Mouse (Mus musculus) gastrocnemius, postnatal 36 days (tissue): Measurements from ENCODE around the gene Sag. TPM values are rescaled to one million over a fixed set of nuclear protein-coding genes. Genes with fewer than 3 reads are reported as not detected.

Experiments used
- DNase-seq, 2 experiments: peaks; one replicate each; pipeline ENCODE4 v3.0.0; 2022
- intact Hi-C: fragments of 180-260 bp; cut with DNase I; formaldehyde crosslinking; loops from one replicate; pipeline ENCODE4 v1.15.1; 2025
- total RNA-seq, 2 experiments: library from RNA; stranded (reverse); gene quantifications; 2 replicates each; pipeline ENCODE4 v1.2.3; 2021

Gene Sag
- total RNA-seq, 2 experiments from 2014 or later = 0.12 TPM; not detected in 1

DNA sequence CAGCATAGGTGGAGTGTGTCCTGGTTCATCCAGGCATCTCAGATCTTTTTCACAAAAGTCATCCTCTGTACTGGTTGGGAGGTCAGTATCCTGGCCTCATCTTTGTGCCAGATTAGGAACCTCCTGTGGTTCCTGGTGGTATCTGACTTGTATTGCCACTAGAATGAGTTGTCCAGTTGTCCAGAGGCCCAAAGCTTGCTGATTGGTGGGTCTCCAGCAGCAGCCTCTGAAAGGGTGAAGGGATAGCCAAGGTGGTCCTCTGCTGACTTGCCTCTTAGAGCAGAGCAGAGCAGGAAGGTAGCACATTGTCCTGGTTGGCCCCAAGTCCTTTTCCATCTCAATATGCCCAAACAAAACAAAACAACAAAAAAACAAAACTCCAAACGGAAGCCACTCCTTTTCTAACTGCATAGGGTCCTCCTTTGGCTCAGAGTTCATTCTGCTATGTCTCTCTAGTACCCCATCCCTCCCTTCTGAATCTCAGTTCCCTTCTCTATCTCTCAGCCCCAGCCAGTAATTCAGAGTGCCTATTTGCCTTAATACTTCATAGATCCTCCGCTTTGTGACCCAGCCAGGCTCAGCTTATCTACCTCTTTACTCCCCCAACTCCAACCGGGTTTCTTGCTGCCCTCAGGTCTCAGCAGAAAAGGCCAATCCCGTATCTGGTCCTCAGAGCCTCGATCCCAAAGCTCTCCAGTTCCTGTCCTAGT, 48.8 kb downstream of the Sag start:
- no peak for DNase-seq
- intact Hi-C loops = loop anchor here (5.0 kb wide), 1 partner anchor 50 kb away; no protein-coding TSS in a partner anchor

DNA sequence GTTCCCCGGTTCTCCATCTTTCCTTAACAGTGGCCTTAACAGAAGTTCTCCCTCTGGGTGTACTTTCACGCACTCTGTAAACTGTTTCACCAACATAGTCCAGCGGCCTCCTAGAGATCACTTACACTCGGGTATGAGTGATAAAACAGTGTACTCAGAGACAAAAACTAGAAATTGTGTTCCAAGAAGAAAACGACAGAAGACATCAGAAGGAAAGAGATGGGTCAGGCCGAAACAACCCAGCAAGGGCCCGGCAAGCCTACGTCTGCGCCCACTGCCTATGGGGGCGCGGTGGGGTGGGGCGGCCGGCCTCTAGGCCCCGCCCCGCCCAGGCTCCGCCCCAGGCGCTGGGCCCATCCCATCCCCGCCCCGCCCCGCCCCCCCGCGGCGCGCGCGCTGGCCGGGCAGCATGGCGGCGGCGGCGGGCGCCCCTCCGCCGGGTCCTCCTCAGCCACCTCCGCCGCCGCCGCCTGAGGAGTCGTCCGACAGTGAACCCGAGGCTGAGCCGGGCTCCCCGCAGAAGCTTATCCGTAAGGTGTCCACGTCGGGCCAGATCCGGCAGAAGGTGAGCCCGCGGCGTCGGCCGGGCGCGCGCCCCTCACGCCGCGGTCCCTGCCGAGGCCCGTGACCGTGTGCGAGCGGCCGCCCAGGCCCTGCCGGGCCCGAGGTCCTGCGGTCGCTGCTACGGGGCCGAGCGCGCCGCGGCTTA, 49.6 kb downstream of the Sag start, which contains the start of gene Dgkd:
Gene Dgkd, plus strand, starts transcription at position 396 of the 709 bp plus-strand sequence.
- intact Hi-C loops = loop anchor here (5.0 kb wide), 1 partner anchor 49 kb away; no protein-coding TSS in a partner anchor
- peak; percentile 57 to 63 for DNase-seq

DNA sequence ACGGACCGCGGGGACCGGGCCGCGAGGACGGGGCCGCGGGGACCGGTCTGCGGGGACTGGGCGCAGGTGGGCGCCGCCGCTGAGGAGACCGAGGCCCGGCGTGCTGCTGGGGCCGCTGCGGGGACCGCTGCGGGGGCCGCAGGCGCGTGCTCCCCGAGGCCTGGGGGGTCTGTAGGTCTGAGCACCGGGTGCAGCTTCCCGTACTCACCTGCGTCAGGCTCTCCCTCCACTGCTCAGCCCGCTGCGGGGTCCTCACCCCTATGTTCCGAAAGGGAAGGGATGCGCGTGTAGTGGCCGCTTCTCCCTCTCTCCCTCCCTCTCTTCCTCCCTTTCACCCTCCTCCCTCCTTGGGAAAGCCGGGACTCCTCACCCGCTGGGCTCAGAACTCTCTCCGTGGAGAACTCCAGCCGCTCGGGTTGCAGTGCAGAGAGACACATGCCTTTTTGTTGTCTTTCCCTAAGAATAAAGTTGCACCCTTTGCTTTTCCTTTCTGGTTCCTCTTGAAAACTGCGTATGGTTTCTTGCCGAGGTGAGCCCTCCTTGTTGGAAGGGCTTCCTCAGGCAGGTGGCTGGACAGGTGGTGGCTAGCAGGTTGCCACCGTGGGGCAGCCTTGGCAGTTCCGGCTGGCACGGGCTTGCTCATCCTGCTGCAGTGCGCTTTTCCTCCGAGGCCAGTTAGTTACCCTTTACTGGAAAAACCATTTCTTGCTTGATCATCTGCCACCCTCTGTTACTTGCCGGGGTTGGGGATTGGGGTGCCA, 50.3 kb downstream of the Sag start:
- peak in 1 of 2 experiments; percentile 29 for DNase-seq
- intact Hi-C loops = loop anchor here (5.0 kb wide), 1 partner anchor 49 kb away; no protein-coding TSS in a partner anchor

DNA sequence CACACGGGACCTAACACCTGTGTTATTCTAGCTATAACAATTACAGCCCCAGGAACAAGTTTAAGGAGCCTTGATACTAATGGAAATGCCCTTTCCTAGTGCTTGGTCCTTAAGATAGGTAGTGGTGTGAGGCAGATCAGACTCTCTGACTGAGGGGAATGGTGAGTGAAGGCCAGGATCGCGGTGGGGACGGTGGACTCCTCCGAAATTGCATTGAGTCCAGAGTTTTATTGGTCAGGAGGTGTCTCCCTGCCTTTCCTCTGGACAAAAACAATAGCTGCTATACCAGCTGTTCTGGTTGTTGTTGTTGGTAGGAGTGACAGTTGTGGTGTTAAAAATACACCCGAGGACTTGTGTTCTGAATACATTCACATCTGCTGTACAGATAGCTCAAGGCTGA, 50.9 kb downstream of the Sag start:
- no peak for DNase-seq
- intact Hi-C loops = loop anchor here (5.0 kb wide), 1 partner anchor 48 kb away; no protein-coding TSS in a partner anchor

DNA sequence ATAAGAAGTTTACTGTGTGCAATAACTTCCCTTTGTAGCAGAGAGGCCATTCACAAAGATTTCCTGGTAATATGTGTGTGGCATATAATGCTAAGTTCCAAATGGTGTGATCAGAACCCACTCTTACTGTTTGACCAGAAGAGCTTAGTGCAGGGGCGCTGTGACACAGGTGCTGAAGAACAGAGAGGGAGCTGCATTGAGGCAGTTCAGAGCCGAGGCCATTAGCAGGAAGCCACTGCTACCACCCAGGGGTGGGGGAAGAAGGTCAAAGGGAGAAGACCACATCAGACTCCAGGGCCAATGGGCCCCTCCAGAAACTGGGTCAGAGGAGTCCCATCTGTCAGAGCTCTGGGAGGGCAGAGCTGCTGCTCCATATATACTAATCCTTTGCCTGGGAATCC, 51.4 kb downstream of the Sag start:
- DNase-seq = no peak
- intact Hi-C loops = loop anchor here (5.0 kb wide), 1 partner anchor 47 kb away; no protein-coding TSS in a partner anchor

DNA sequence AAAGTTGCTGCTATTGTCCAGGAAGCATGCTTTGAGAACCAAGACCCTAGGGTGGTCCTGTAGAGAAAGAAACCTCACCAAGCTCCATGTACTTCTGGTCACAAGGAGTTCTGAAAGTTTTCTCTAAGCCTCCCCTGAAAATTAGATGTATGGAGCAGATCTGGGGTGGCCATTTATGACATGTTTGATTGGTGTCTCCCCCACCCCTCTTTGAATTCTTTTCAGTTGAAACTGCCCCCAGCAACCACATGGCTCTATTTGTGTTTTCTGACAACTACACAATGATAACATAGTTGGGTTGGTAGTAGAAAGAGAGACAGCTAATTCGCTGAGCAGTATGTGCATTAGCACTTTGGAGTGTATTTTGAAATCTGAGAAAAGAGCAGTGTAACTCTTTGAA, 52.0 kb downstream of the Sag start:
- intact Hi-C loops = no loop called here
- DNase-seq = no peak

DNA sequence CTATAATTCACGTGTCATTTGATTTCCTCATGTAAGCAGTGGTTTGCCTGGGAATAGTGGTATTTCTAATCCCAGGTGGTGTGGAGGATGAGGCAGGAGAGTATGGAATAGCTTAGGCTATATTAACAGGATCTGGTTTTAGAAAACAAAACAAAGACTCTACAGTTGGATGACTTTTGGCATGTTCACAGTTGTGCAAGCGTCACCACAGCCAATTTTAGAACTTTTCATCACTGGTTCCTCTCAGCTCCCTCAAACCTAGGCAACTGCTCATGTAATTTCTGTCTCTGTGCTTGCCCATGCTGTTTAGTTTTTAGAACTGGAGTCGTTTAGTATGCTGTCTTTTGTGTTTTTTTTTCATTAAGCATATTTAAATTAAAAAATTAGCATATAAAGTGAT, 53.3 kb downstream of the Sag start:
- intact Hi-C loops = no loop called here
- DNase-seq = no peak

DNA sequence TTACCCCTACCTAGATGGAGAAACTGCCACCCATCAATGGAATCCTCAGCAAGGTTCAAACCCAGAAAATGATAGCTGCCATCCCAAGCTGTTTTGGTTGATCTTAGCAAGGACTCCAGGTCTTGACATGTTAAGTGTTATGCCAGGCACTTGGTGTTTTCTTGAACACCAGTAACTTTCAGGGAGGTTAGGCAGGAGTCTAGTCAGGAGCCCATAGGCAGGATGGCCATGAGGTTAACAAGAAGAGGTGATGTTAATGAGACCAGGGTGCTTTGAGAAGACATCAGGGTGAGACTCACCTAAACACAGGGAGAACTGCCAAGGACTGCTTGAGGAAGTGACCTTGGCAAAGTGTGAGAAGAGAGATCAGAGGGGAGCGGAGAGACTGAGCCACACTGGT, 54.6 kb downstream of the Sag start:
- no peak for DNase-seq
- intact Hi-C loops = no loop called here

DNA sequence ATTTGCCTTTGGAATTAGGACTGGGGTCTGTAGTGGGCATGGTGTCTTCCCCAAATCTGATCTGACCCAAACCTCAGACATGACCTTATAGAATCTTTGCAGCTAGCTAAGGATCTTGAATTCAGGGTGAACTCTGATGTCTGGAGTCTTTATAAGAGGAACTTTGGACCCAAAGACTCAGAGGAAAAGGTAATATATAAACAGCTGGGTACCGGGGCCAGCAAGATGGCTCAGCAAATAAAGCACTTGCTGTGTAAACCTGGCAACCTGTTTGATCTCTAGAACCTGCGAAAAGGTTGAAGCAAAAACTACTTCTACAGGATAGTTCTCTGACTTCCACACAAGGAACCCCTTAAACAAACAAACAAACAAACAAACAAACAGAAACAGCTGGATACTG, 55.0 kb downstream of the Sag start:
- intact Hi-C loops = no loop called here
- DNase-seq = no peak

DNA sequence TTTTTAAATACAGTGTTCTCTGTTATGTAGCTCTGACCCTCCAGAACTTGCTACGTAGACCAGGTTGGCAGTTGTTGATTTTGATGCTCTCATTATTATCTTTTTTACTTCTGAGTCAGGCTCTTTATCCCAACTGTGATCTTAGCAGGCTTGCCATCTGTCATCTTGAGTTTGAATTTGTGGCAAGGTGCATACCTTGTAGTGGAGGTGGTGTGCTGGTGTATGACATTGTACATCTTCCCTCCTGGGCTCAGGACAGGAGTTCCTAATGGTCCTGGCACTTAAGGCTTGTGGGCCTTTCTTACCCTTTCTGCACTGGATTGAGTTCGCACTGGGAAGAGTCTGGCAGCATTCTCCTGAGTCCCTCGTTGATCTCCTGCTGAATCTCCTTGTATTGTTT, 60.1 kb downstream of the Sag start:
- DNase-seq = no peak
- intact Hi-C loops = no loop called here

DNA sequence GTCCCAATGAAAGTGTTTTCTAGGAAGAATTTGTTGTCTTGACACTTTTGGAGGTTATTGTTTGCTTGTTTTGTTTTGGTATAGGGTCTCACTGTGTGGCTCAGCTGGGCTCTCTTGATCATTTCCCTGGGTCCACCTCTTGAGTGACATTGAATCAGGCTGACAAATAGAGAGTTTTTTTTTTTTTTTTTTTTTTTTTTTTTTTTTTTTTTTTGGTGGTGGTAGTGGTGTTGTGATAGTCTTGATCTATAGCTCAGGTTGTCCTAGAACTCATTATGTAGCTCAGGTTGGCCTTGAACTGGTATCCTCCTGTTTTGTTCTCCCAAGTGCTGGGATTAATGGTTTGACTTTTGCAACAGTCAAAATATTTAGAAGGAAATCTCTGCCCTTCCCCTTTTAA, 61.4 kb downstream of the Sag start:
- intact Hi-C loops = no loop called here

DNA sequence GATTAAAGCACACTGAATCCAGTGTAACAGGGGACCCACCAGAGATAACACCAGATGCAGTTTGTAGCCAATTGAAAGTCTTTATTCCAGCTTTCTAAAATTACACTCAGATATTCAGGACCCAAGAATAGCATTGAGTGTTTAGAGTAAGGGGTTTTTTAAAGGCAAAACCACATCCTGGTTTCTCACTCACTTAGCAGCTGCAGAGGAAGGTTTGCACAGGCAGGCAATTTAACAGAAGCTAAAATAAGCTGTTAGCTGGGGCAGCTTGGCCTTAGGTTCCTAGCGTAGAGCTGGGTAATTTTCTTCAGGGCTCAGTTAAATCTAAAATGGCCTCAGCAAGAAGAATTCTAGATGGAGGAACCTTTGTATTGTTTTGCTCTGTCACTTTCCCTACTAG, 63.2 kb downstream of the Sag start:
- intact Hi-C loops = no loop called here

More for the DNA sequence above, 61.4 kb downstream of the Sag start:
- no peak for DNase-seq

DNA sequence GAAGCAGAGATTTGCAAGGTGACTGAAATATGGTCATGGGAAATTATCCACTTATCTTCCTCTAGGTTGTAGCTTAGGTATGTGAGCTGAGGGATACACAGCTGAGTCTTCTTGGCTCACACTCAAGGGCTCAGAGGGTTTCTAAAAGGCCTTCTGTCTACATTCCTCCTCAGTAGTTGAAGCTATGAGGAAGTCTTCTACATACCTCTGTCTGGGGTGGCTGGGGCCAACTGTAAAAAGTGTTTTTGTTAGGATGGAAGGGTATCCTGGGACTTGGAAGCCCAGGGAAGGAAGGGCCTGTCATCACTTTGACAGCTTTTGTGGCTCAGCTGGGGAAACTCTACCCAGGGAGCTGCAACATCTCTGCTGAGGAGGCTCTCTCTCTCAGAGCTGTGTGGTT, 68.1 kb downstream of the Sag start:
- intact Hi-C loops = no loop called here
- DNase-seq = no peak

More for the DNA sequence above, 63.2 kb downstream of the Sag start:
- DNase-seq = no peak

DNA sequence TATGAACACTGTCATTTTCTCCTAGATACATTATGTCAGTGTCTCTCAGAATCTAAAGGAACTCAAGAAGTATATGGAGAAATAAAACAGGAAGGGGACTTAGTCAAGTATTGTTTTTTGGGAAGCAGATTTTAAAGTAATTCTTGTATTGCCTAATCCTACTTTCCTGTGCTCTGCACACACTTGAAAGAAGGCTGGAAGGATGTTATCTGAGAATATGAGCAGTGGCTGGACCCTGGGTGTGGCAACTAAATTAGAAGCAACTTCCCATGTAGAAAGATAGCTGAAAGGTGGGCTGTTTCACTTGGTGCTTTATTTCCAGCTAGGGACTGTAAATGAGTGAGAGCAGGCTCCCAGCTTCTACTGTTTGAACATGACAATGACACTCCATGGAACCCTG, 69.6 kb downstream of the Sag start:
- intact Hi-C loops = no loop called here
- no peak for DNase-seq

DNA sequence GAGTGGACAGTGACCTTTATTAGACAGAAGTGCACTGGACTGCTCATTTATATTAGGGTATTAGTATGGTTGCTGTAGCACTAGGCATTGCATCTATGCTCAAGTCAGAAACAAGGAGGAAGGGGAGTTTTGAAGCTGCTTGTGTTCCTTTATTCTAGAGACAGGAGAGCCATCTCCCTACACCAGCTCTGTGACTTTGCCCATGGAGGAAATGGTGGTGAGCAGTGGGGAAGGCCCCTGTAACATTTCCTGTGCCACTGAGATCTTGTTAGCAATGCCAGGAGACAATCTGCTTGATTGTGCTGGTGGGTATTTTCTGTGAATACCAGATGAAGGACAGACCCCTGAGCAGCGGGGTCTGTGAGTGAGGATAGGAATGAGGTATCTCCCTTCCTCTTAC, 72.6 kb downstream of the Sag start:
- no peak for DNase-seq
- intact Hi-C loops = no loop called here

DNA sequence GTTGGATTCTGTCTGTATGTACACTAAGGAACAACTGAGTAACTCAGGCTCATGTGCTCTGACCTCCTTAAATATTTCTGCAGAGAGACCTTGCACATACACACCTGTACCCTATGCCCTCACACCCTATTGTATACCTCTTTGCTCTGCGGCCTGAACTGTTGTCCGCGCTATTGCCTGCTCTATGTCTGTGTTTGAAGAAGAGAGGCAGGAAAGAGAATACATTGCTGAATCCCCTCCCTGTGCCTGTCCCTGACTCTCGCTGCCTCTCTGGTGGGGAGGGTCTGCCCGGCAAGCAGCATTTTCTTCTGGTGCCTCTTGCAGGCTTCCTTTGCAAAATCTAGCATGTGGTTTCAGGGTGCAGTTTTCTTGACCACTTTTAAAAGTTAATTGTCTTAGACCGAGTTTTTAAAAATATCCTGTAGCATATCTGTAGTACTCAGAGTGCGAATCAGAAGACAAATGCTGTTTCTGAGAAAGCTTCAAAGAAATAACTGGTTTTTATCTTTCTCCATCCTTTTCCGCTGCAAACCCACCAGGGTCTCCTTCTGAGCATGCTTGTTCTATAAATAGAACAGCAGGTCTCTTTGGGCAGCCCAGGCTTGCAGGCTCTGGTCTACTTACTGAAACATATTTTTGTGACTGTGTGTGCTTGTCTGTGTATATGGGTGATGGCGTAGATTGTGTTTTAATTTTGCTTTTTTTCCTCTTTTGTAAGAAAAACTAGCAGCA, 74.2 kb downstream of the Sag start:
- no peak for DNase-seq
- intact Hi-C loops = no loop called here

DNA sequence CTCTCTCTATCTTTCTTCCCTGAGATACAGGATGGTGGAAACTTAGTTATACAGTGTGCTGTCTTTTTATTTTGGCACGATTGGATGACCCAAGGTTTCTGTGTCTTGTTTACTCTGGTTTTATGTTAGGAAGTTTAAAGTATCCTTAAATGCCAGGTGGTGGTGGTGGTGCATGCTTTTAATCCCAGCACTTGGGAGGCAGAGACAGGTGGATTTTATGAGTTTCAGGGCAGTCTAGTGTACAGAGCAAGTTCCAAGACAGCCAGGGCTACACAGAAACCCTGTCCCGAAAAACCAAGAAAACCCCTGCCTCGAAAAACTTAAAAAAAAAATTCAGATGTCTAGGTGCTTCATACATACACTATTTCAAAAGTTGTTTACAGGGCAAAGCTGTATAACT, 75.6 kb downstream of the Sag start:
- intact Hi-C loops = no loop called here
- DNase-seq = no peak

DNA sequence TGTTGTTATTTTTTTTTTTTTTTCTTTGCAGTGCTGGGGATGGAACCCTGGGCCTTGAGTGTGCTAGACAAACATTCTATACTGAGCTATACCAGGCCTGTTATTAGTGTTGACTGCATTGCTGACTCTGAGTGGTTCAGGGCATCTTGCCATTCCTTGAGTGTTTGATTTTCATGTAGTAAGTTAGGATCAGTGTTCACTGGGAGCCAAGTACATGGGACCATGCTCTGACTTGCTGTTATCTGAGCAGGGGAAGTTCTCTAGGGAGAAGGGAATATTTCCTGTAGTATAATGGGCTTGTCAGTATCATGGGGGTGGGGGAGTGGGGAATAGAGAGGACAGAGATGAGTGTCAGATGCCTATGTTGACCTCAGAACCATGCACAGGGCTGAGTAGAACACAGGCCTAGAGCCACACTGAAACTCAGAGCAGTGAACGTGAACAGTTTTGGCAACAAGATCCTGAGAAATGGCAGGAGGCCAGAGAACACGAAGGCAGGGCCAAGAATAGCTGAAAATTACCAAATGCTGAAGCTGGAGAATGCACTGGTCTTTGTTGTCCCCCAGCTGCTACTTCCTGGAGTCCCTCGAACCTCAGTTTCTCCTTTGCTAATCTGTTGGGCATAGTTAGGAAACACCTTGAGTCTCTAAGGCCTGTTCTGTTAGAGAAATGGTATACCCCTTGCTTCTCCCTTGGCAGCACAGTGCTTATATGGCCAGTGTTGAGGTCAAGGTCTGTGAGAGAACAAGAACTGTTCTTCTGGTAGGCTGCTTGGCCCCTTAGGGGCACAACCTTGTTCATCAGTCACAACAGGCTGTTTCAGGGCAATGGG, 76.2 kb downstream of the Sag start:
- DNase-seq = peak; percentile 75 to 78
- intact Hi-C loops = no loop called here

DNA sequence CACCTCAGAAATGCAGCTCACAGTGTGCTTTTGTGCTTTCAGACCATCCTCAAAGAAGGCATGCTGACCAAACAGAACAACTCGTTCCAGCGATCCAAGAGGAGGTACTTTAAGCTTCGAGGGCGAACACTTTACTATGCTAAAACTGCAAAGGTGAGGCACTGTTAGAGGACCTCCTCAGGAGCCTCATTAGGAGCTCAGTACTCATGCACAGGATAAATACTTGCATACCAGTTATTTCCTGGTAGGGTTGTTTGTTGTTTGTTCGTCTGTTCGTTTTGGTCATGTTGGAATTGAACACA, 76.8 kb downstream of the Sag start:
- intact Hi-C loops = no loop called here
- no peak for DNase-seq

DNA sequence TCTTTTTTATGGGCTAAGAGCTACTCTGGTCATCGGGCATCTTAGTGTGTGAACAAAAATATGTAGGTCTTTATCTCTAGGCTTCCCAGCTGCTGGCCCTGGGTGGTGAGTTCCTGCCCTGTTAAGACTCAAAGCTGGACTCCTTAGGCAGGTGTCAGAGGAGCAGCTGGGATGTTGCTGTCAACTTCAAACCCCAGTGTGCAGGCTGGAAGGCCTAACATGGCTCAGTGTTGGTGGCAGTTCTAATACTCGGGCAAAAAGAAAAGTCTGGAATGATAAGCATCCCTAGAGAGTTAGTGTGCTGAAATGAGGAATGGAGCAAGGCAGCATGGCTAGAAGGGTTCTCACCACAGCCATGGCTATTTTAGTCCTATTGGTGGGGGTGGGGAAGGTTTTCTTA, 77.4 kb downstream of the Sag start:
- intact Hi-C loops = no loop called here

More for the DNA sequence above, 77.4 kb downstream of the Sag start:
- DNase-seq = no peak
